16 mouse cellular contexts compared by ENCODE assay signal in the genomic region with DNA sequence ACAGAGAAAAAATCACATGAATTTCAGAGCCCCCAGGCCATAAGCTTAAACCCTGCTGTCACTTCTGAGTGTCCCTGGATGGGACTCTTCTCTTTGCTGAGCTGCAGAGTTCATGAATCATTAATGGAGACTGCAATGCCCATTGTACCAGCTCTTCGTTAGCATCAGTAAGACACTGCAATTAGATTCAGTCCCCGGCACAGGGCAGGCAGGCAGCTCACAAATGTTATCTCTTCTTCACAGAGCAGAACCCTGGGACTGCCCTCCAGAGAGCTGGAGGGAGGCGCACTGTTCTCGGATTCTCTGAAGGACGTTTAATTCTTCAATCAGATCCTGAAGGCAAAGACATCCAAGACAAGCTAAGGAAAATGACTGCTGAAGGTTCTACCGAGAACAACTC.
"Had no signal": no experiment of that assay in that cellular context is flagged by ENCODE, and none has a peak within 500 bp of the region (broad histone marks: within the 10 kb centered on the region; RNA-seq: fewer than 3 reads in every experiment).

No protein-coding gene starts in this region.

- H3K9ac ChIP-seq: liver, embryonic 12.5 days; liver, embryonic 14.5 days; lung, embryonic 14.5 days; neural tube, embryonic 13.5 days; neural tube, embryonic 15.5 days had no signal

- H3K4me1 ChIP-seq: liver, embryonic 12.5 days; neural tube, embryonic 13.5 days; neural tube, embryonic 15.5 days had no signal

- H3K27me3 ChIP-seq: liver, embryonic 12.5 days; neural tube, embryonic 13.5 days; neural tube, embryonic 15.5 days had no signal

- H3K9me3 ChIP-seq: neural tube, embryonic 15.5 days had no signal

- H3K4me2 ChIP-seq: liver, embryonic 12.5 days; lung, embryonic 14.5 days; neural tube, embryonic 13.5 days; neural tube, embryonic 15.5 days had no signal

- H3K36me3 ChIP-seq: liver, embryonic 12.5 days; neural tube, embryonic 13.5 days; neural tube, embryonic 15.5 days had no signal

- H3K4me3 ChIP-seq: liver, embryonic 12.5 days; myocyte; neural tube, embryonic 13.5 days; neural tube, embryonic 15.5 days had no signal

- DNase-seq: lung, adult 18-20 months; lung, embryonic 14.5 days; lung, postnatal 10 days; lung, postnatal 4 days; right cerebral cortex, adult 18-20 months; right cerebral cortex, postnatal 25 days; right cerebral cortex, postnatal 4 days; spleen, adult 18-20 months; thymus, adult 18-20 months; thymus, postnatal 14 days; thymus, postnatal 36 days had no signal

- ATAC-seq: liver, embryonic 12.5 days had no signal

- H3K27ac ChIP-seq: liver, embryonic 12.5 days; liver, embryonic 14.5 days; neural tube, embryonic 13.5 days; neural tube, embryonic 15.5 days had no signal
